Mouse (Mus musculus): ENCODE data around the gene Ptdss2.

DNA sequence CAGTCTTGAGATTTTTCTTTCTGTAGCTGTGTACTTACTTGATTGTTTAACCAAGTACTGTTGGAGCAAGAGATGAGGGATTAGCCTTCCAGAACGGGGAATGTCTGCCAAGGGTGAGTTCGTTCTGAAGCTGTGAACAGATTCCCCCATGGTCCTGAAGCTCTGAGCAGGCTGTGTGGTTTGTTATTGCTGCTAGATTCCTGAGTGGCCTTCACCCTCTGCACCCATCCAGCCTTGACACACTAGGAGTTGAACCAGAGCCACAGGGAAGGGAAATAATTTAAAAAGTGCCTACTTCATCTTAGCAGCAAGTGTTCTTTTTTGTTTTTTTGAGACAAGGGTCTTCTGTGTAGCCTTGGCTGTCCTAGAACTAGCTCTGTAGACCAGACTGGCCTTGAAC is 21.7 kb downstream of the Ptdss2 start:
- no peak for TF ChIP-seq CTCF (IDR thresholded peaks at IDR 0.05; ENCODE audit: insufficient read depth, low read length)
- no peak for TF ChIP-seq POLR2A (IDR thresholded peaks at IDR 0.05; ENCODE audit: borderline replicate concordance, extremely low read depth, low read depth, low read length)

All from lung, adult 2 months (tissue).